Mouse (Mus musculus) retina, embryonic 14.5 days (tissue): ENCODE data around the gene Mob1a.

Experiments used
- DNase-seq: peaks from one replicate; pipeline ENCODE4 v3.0.0-alpha.2; 2015; ENCODE audit warnings: low spot score

Gene Mob1a

GRCm38 (mm10) chr6:83325525-83326393, at the start of gene Mob1a, which contains the start of gene Mthfd2:
Gene Mob1a, plus strand, starts transcription at chr6:83326016.
Gene Mthfd2, minus strand, starts transcription at chr6:83325908.
- DNase-seq: peak; percentile 98

GRCm38 (mm10) chr6:83277151-83277550, 48.7 kb upstream of the Mob1a start:
- no peak for DNase-seq

GRCm38 (mm10) chr6:83278881-83279280, 46.9 kb upstream of the Mob1a start:
- DNase-seq: peak; percentile 67

DNA sequence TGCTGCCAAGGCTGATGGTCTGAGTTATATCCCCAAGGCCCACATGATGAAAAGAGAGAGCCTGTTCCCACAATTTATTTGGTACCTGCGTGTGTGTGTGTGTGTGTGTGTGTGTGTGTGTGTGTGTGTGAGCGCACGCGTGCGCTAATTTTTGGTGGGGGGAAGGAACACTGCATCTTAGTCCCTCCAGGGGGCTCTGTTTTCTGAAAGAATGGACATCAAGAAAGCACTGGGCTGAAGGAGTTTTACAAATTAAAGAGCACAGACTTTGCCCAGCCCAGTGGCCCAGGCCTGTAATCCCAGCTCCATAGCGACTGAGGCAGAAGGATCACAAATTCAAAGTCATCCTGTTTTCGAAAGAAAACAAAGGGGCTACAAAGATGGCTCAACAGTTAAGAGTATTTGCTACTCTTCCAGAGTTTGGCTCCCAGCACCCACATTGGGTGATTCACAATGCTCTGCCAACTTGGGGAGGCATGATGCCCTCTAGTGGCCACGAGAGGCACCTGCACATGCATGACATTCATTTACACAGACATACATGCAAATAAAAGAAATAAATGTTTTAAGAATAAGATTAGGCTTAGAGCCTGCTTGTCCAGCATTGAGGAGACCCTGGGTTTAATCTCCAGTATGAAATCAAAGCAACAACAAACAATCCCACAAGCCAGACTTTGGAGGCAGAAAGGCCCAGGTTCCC, 45.4 kb upstream of the Mob1a start:
- DNase-seq: peak; percentile 38

DNA sequence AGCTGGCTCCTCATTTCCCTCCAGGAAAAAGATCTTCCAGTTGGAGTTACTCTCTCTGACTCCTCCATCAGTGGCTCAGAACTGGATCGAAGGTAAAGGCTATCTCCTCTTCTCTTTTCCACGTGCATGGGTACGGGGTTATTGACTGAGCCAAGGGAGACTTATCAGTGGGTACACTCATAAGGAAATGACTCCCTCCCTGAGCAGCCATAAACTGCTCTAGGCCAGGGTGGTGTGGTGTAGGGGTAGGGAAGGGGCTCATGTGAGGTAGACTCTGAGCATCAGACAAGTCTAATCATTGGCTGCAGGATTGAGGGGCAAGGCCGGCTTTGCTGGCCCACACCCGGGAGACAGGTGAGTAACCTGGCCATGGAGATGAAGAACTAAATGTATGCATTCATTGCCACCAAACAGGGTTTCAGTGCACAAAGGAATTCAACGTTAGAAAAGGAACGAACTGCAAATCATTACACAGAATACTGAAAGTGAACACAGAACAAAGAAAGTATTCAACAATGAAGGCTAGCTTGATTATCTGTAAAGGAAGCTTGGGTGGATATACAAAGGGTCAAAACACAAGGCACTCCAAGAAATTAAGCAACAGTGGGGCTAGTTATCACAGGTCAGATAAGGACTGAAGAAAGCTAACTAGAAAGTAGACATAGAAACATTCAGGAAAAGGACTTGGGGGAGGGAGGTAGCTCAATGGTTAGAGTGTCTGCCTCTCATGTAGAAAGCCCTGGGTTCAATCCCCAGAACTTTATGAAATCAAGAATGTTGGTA, 25.2 kb upstream of the Mob1a start:
- DNase-seq: no peak

DNA sequence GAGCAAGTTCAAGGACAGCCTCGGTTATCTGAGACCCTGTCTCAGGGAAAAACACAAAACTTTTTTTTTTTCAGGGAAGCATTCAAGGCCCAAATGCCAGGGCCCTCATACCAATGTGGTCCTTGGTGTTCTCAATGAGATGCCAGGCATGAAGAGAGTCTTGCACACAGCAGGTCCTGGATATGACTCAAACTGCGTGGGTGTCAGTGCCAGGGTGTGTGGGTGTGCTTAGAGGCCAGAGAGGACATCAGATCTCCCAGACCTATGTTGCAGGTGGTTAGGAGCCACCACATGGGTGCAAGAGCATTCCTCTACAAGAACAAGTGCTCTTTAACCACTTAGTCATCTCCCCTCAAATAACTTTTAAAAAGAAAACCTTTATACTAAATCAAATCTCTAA, 24.5 kb upstream of the Mob1a start:
- no peak for DNase-seq

DNA sequence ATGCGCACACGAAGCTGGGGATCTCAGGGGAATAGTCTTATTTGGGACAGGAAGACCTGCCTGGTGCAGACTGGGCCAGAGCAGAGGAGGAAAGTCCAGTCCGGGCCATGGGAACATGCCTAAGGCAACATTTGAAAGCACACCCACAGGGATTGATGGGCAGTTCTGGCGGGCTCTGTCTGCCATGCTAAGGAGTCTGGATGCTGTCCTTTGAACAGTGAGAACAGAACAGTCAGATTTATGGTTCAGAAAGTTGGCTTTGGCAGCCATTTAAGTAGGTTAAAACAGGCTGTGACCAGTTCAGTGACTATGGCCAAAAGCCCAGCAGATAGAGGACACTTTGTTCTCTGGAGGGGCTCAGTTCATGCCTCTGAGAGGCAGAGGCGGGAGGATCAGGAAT, 23.6 kb upstream of the Mob1a start:
- no peak for DNase-seq

GRCm38 (mm10) chr6:83309017-83309416, 16.8 kb upstream of the Mob1a start:
- DNase-seq: no peak

DNA sequence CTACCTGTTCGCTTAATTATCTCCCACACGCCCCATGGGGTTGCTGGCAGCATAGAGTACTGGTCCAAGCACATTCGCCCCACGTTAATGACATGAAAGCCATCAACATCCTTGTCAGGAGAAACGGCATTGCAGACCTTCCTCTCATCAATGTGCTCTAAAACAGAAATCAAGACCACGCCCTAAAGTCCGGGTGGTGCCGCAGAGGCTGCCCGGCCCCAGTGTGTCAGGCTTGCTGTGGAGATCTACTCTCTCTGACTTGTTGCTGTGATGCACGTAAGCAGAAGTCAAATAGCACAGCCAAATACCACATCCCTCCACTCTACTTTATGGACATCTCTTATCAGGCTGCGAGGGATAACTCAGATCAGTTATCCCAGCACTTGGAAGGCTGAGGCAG, 14.6 kb upstream of the Mob1a start:
- no peak for DNase-seq

GRCm38 (mm10) chr6:83312021-83312420, 13.8 kb upstream of the Mob1a start:
- DNase-seq: no peak

DNA sequence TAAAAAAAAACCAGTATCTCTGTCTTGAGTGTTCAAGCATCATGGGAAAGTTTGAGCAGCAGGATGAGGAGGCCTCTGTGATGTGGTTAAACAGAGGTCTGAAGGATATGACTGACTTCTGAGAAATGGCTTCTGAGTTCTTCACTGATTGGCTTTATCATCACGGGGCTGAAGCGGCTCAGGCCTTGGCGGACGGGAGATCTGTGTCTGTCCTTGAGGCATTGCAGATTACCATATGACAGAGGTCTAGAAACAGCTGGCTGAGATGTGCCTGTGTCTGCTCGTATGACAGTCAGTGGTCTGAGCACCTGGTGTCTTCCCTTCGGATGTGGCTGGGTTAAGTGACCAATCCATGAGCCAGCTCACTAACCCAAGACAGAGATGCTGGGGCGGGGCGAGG, 13.3 kb upstream of the Mob1a start:
- no peak for DNase-seq

DNA sequence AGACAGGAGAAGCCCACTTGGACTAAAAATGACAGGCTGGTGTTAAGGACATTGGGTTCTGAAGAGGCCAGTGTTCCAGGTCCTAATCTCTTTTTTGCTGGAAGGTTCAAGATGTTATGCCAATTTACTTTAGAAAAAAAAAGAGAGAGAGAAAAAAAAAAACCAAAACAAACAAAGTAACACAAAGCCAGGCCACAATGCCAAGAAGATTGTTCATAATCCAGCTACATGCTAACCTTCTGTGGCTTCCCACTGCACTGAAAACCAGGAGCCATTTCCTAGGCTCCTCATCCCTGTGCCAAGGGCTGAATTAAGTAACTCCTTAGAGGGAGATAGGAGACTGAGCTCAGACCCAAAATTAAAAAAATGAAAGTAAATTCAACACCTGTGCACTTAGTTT, 10.5 kb upstream of the Mob1a start:
- no peak for DNase-seq

GRCm38 (mm10) chr6:83316022-83316421, 9.8 kb upstream of the Mob1a start:
- DNase-seq: peak; percentile 29

DNA sequence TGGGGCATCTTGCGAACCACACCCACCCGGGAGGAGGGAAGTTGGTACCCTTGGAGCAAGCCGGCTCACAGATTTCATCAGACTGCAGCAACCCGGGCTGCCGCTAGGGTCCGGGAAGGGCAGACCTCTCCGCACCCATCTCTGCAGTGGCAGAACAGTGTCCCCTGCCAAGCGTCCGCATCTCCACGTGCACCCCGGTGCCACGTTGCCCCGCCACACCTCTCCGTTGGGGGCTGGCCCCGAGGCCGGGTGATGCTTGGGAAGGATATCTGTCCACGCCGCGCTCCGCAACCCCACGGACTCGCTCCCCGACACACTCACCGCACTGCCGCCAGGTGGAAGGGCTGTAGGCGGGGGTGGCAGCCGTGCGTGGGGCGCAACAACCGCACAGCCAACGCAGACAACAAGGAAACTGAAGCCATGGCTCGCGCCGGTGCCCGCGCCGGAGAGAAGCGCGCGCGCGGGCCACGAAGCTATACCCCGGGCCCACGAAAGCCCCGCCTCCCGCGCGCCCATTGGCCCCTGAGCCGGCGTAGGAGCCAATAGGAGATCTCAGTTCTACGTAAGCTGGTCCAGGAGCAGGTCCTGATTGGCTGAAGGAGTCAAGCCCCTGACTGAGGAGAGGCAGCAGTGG, 8.6 kb upstream of the Mob1a start:
- DNase-seq: peak; percentile 94

GRCm38 (mm10) chr6:83321927-83322326, 3.9 kb upstream of the Mob1a start:
- DNase-seq: no peak

- no peak for DNase-seq
Observed at GRCm38 (mm10) chr6:83322794-83323193, 3.0 kb upstream of the Mob1a start.

DNA sequence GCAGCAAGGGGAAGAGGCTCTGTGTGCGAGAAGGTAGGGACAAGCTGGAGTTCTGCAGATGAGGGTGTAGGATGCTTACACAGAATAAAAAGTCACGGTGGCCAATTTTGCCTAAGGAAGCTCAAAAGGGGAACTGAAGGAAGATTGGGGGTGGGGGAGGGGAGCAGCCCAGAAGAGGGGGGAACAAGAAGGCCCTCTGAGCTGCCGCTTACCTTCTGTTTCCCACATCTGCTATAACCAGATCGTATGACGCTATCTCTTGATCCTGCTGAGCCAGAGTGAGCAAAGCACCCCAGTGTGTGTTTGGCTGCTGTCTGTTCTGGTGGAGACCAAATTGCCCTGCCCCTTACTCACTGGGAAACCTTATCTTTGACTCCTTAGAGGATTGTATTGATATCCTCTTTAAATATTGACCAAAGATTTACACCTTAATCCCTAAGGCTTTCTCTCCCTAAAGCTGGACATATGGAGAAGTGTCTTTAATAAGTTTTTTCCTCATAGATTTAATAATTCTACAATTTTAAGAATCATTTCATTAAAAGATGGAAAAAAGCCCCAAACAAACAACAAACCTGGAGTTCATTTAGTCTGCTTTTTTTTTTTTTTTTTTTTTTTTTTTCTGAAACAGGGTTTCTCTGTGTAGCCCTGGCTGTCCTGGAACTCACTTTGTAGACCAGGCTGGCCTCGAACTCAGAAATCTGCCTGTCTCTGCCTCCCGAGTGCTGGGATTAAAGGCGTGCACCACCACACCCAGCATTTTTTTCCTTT, 2.0 kb upstream of the Mob1a start:
- DNase-seq: no peak

GRCm38 (mm10) chr6:83326394-83326736, 549 bp downstream of the Mob1a start:
- no peak for DNase-seq

- DNase-seq: no peak
Observed at GRCm38 (mm10) chr6:83326761-83327160, 945 bp downstream of the Mob1a start.

GRCm38 (mm10) chr6:83327591-83328190, 1.9 kb downstream of the Mob1a start:
- no peak for DNase-seq

GRCm38 (mm10) chr6:83341387-83341786, 15.6 kb downstream of the Mob1a start:
- no peak for DNase-seq
